Mouse (Mus musculus) embryonic fibroblast, embryonic 13.5 days (primary cell): ENCODE measurements at regions not wholly inside any gene's neighbourhood (a gene's known extent, or its start where the extent isn't known, plus 50 kb on each side); places are given as distances from the start of the nearest gene placed in this dataset.

Source experiments
- CTCF ChIP-seq: IDR thresholded peaks from 2 replicates; pipeline ENCODE4 v1.5.1; 2011; ENCODE audit warnings: mild to moderate bottlenecking, control low read depth, low read length, moderate library complexity, borderline replicate concordance; ENCODE audit not compliant: insufficient read depth
- POLR2A ChIP-seq: IDR thresholded peaks from 2 replicates; pipeline ENCODE4 v1.6.1; 2011; ENCODE audit warnings: low read depth, mild to moderate bottlenecking, control low read depth, low read length, moderate library complexity

DNA sequence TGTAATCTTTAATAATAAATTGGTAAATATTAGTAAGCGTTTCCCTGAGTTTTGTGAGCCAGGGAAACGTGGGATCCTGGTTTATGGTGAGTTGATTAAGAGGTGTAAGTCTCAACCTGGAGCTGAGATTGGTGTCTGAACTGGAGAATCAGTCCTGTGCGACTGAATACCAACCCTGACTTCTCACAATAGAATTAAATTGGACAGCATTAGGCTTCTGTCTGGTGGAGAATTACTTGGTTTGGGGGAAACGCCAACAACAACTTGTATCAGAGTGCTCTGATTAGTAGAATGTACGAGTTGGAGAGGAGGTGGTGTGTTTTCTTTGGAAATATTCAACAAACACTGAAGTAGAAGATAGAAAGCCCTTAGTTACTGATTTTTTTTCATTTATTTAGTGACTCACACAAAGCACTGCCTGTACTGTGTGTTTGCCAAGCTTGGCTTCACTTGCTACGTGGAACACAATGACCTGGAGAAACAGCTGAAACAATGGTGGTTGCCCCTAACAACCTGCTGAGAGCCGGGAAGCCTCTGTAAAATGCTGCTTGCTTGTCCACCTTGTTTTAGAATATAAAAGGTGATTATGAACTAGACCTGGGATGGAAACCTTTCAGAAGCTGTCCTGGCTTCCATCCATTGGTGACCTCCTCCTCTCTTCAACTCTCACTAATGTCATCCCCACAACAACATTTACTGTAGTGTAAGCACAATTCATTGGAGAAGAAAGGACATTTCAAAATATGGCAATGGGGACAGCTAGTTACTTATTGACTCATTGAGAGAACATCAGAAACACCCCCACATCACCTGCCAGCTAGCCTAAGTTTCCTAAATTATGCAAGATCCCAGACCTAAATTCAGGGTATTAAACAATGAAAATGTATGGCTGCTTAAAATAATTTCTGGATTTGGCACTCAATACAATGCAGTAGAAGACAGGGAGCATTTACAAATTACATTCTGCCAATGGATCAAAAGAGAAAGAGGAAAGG is 597.5 kb downstream of the Stpg2 start:
- TF ChIP-seq CTCF (no peak), POLR2A (no peak)
